Mouse (Mus musculus) MEL (cell line): Measurements from ENCODE around the gene Ubiad1. TPM values are rescaled to one million over a fixed set of nuclear protein-coding genes. Genes with fewer than 3 reads are reported as not detected.

ENCODE experiments used
- DNase-seq: peaks from one replicate; pipeline ENCODE4 v3.0.0; 2011; ENCODE audit warnings: low read depth, low spot score
- H3K27ac ChIP-seq: 2 replicates; pipeline ENCODE4 v1.5.1; 2012; ENCODE audit warnings: low read depth, mild to moderate bottlenecking, control low read depth, low read length, moderate library complexity; ENCODE audit not compliant: control insufficient read depth
- H3K27me3 ChIP-seq, 2 experiments: fragments of 150-350 bp in 1 of 2; sonication (generic) in 1 of 2; 2 replicates each; pipeline ENCODE4 v1.6.1; 2012; ENCODE audit warnings: low read length in 2 of 2, mild to moderate bottlenecking in 2 of 2, improper control_type of control experiment in 1 of 2, moderate library complexity in 1 of 2; ENCODE audit not compliant: insufficient read depth in 2 of 2, control insufficient read depth in 1 of 2
- H3K36me3 ChIP-seq, 2 experiments: 2 replicates each; pipeline ENCODE4 v1.6.1; 2012 to 2014; ENCODE audit warnings: low read length in 2 of 2, improper control_type of control experiment in 1 of 2, inconsistent platforms in 1 of 2, mild to moderate bottlenecking in 1 of 2; ENCODE audit not compliant: insufficient read depth in 2 of 2, control insufficient read depth in 1 of 2
- H3K4me1 ChIP-seq, 2 experiments: fragments of 150-350 bp in 1 of 2; sonication (generic) in 1 of 2; 2 replicates each; pipeline ENCODE4 v1.6.1; 2012; ENCODE audit warnings: low read length in 2 of 2, improper control_type of control experiment in 1 of 2, mild to moderate bottlenecking in 1 of 2; ENCODE audit not compliant: insufficient read depth in 2 of 2, control insufficient read depth in 1 of 2
- H3K4me3 ChIP-seq, 2 experiments: fragments of 150-350 bp in 1 of 2; sonication (generic) in 1 of 2; 2 replicates each; pipeline ENCODE4 v1.5.1; 2012; ENCODE audit warnings: low read depth in 2 of 2, low read length in 2 of 2, mild to moderate bottlenecking in 2 of 2, moderate library complexity in 2 of 2, control low read depth in 1 of 2, improper control_type of control experiment in 1 of 2; ENCODE audit not compliant: control insufficient read depth in 1 of 2, insufficient read depth in 1 of 2
- H3K79me2 ChIP-seq: 2 replicates; pipeline ENCODE4 v1.6.1; 2012; ENCODE audit warnings: mild to moderate bottlenecking, low read length, moderate library complexity; ENCODE audit not compliant: control insufficient read depth, poor library complexity, insufficient read depth
- H3K9ac ChIP-seq: 2 replicates; pipeline ENCODE4 v1.6.1; 2012; ENCODE audit warnings: low read depth, mild to moderate bottlenecking, control low read depth, low read length, moderate library complexity; ENCODE audit not compliant: control insufficient read depth, poor library complexity, severe bottlenecking
- H3K9me3 ChIP-seq: fragments of 150-350 bp; sonication (generic); replicated peaks from 2 replicates; pipeline ENCODE4 v1.6.1; 2012; ENCODE audit warnings: mild to moderate bottlenecking, low read length, improper control_type of control experiment, moderate library complexity; ENCODE audit not compliant: insufficient read depth
- CHD1 ChIP-seq: IDR thresholded peaks from 2 replicates; pipeline ENCODE4 v1.6.1; 2012; ENCODE audit warnings: low read depth, mild to moderate bottlenecking, inconsistent platforms, low read length, improper control_type of control experiment
- CTCF ChIP-seq, 3 experiments: IDR thresholded peaks in 2 of 3; conservative IDR thresholded peaks in 1 of 3; 2 replicates each; pipeline ENCODE4 v1.5.1; 2011 to 2012; ENCODE audit warnings: low read length in 3 of 3, low read depth in 2 of 3, mild to moderate bottlenecking in 2 of 3, improper control_type of control experiment in 1 of 3, inconsistent platforms in 1 of 3, mixed read lengths in 1 of 3, moderate library complexity in 1 of 3; ENCODE audit not compliant: control insufficient read depth in 1 of 3, insufficient read depth in 1 of 3, poor library complexity in 1 of 3, severe bottlenecking in 1 of 3
- ELF1 ChIP-seq: IDR thresholded peaks from 2 replicates; pipeline ENCODE4 v1.6.1; 2014; ENCODE audit warnings: low read depth, mild to moderate bottlenecking, inconsistent platforms, low read length, improper control_type of control experiment, moderate library complexity
- JUND ChIP-seq: IDR thresholded peaks from 2 replicates; pipeline ENCODE4 v1.6.1; 2011; ENCODE audit warnings: low read depth, mild to moderate bottlenecking, improper control_type of control experiment, low read length
- KAT2A ChIP-seq: conservative IDR thresholded peaks from 2 replicates; pipeline ENCODE4 v1.6.1; 2012; ENCODE audit warnings: low read depth, low read length, improper control_type of control experiment, inconsistent platforms
- MXI1 ChIP-seq: IDR thresholded peaks from 2 replicates; pipeline ENCODE4 v1.6.1; 2011; ENCODE audit warnings: mild to moderate bottlenecking, low read depth, low read length, improper control_type of control experiment
- TAL1 ChIP-seq: IDR thresholded peaks from 2 replicates; pipeline ENCODE4 v1.6.1; 2012; ENCODE audit warnings: mild to moderate bottlenecking, inconsistent platforms, low read length, moderate library complexity, mixed read lengths
- TCF12 ChIP-seq: IDR thresholded peaks from 2 replicates; pipeline ENCODE4 v1.6.1; 2014; ENCODE audit warnings: low read depth, mild to moderate bottlenecking, inconsistent platforms, low read length, improper control_type of control experiment, moderate library complexity
- UBTF ChIP-seq: IDR thresholded peaks from 2 replicates; pipeline ENCODE4 v1.6.1; 2012; ENCODE audit warnings: low read depth, mild to moderate bottlenecking, inconsistent platforms, low read length, improper control_type of control experiment, moderate library complexity, borderline replicate concordance; ENCODE audit not compliant: insufficient read depth
- ZC3H11A ChIP-seq: IDR thresholded peaks from 2 replicates; pipeline ENCODE4 v1.6.1; 2012; ENCODE audit warnings: low read depth, mild to moderate bottlenecking, inconsistent platforms, low read length, improper control_type of control experiment
- ZKSCAN1 ChIP-seq: IDR thresholded peaks from 2 replicates; pipeline ENCODE4 v1.6.1; 2012; ENCODE audit warnings: low read depth, mild to moderate bottlenecking, inconsistent platforms, low read length, improper control_type of control experiment, moderate library complexity
- ZNF384 ChIP-seq: IDR thresholded peaks from 2 replicates; pipeline ENCODE4 v1.6.1; 2012; ENCODE audit warnings: low read depth, mild to moderate bottlenecking, inconsistent platforms, low read length, improper control_type of control experiment
- polyA plus RNA-seq, 2 experiments: library from polyadenylated mRNA; stranded (reverse) in 1 of 2; unstranded in 1 of 2; fragments of >175 nt in 1 of 2; fragments of >200 nt in 1 of 2; gene quantifications; 2 replicates each; pipeline versions ENCODE4 v1.2.1 to v1.2.4; 2012; ENCODE audit warnings: low replicate concordance in 2 of 2, low read depth in 1 of 2; ENCODE audit not compliant: insufficient read length in 2 of 2, insufficient read depth in 1 of 2, missing spikeins in 1 of 2
- total RNA-seq: library from RNA; depleted of rRNA; stranded (reverse); fragments of 300-350 nt; gene quantifications from 2 replicates; pipeline ENCODE4 v1.2.3, GENCODE M21; 2012

Gene Ubiad1
- total and polyA plus RNA-seq, 3 experiments: 19.4 to 24.3 TPM; not detected in 1

GRCm38 (mm10) chr4:148399437-148400094, 45.0 kb downstream of the Ubiad1 start:
- Histone ChIP-seq H3K9ac (no peak overlapping the region), H3K27ac (no peak overlapping the region), H3K4me3 (no peak overlapping the region), H3K4me1 (0 out of 4 replicates have a peak, but pooled peaks cover 0 to 3% of the 10 kb centered on the region in 2 experiments), H3K27me3 (no peaks in the 10 kb centered on the region)
- TF ChIP-seq UBTF: no peak
- TF ChIP-seq TCF12: no peak
- no peak for TF ChIP-seq MXI1
- TF ChIP-seq CTCF (IDR thresholded peaks at IDR 0.05 in 2 of 3, conservative IDR thresholded peaks at IDR 0.05 in 1 of 3; ENCODE audit: control insufficient read depth in 1 of 3, insufficient read depth in 1 of 3, low read depth in 2 of 3, low read length in 3 of 3, poor library complexity in 1 of 3, severe bottlenecking in 1 of 3): no peak
- TF ChIP-seq JUND: no peak
- TF ChIP-seq ELF1: no peak
- no peak for TF ChIP-seq ZKSCAN1
- no peak for TF ChIP-seq CHD1
- no peak for TF ChIP-seq ZC3H11A
- TF ChIP-seq KAT2A: no peak
- TF ChIP-seq TAL1: no peak
- no peak for TF ChIP-seq ZNF384
- TF ChIP-seq, all 39 proteins: peak for 0
- Histone ChIP-seq H3K36me3 (no peaks in the 10 kb centered on the region), H3K9me3 (no peaks in the 10 kb centered on the region), H3K79me2 (no peaks in the 10 kb centered on the region)
- DNase-seq: no peak

DNA sequence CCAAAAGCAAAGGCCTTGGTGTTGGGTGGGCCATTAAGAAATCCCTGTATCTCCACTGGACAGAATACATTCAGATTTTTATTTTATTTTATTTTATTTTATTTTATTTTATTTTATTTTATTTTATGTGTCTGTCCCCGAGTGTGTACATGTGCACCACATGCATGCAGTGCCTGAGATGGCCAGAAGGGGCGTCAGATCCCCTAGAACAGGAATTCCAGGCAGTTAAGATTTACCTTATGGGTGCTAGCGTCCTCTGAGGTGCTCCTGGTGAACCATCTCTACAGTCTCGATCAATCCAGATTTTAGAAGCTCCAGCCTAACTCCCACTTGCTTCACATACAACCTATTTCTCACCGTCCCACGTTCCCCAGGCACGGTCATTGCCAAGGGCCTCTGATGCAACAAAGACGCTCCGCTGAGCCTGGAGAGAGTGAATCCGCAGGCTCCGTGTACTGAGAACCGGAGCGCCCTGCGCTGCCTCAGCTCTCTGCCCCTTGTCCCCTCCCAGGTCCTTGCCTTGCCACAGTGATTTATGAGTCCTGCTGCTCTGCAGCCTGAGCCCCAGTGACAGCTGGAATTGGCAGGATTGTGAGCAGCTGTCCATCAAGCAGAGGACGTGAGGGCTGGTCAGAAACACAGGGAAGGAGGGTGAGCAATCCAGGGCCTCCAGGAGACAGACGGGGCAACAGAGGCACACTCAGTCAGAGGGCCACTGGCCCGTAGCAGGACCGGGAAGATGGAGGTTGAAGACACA, 46.9 kb downstream of the Ubiad1 start:
- no peaks in the 10 kb centered on the region for H3K36me3 ChIP-seq
- no peak for TF ChIP-seq JUND
- peak in 2 of 3 experiments; percentile 15 to 21; a peak in 2 of 6 replicates for TF ChIP-seq CTCF (IDR thresholded peaks at IDR 0.05 in 2 of 3, conservative IDR thresholded peaks at IDR 0.05 in 1 of 3; ENCODE audit: control insufficient read depth in 1 of 3, insufficient read depth in 1 of 3, low read depth in 2 of 3, low read length in 3 of 3, poor library complexity in 1 of 3, severe bottlenecking in 1 of 3)
- TF ChIP-seq, all 39 proteins: peak for 1
- H3K27me3 ChIP-seq: no peaks in the 10 kb centered on the region
- no peak overlapping the region for H3K4me3 ChIP-seq
- no peaks in the 10 kb centered on the region for H3K9me3 ChIP-seq
- no peaks in the 10 kb centered on the region for H3K79me2 ChIP-seq
- H3K9ac ChIP-seq: no peak overlapping the region
- no peak for DNase-seq
- 0 out of 4 replicates have a peak, but pooled peaks cover 0 to 3% of the 10 kb centered on the region in 2 experiments for H3K4me1 ChIP-seq
- no peak overlapping the region for H3K27ac ChIP-seq
